ENCODE assay signal across 21 mouse cellular contexts in genomic region chr10:117439206-117440110, GRCm38 (mm10). TPM values are rescaled to one million over a fixed set of nuclear protein-coding genes. Genes with fewer than 3 reads are reported as not detected.
DNase-seq lines count a peak whose midpoint lies in the region; ATAC-seq and TF ChIP-seq lines count a peak whose summit lies in the region.
"Had no signal": no experiment of that assay in that cellular context is flagged by ENCODE, and none has a peak within 500 bp of the region (broad histone marks: within the 10 kb centered on the region; RNA-seq: fewer than 3 reads in every experiment).

No protein-coding gene starts in this region.

- no peak overlapping the region for H3K27ac ChIP-seq in liver, embryonic 14.5 days
- no peak overlapping the region for H3K27ac ChIP-seq in liver, embryonic 11.5 days (ENCODE audit: low read depth, low read length)
- H3K27ac ChIP-seq: heart, adult 2 months; heart, embryonic 13.5 days; hindbrain, embryonic 14.5 days; limb, embryonic 12.5 days; liver, embryonic 13.5 days; neural tube, embryonic 15.5 days had no signal

- intact Hi-C loops in heart, postnatal 14 days (cut with DNase I): loop anchor here (5.0 kb wide), 3 partner anchors 102 to 212 kb away; no protein-coding TSS in a partner anchor

- TF ChIP-seq CTCF in liver, embryonic 14.5 days (IDR thresholded peaks at IDR 0.05; ENCODE audit: low read depth): peak; percentile 31

- peak; percentile 11 for DNase-seq in heart, adult 11 months
- no peak for DNase-seq in heart, postnatal 14 days
- no peak for DNase-seq in liver, embryonic 14.5 days (ENCODE audit: low read depth in 3 of 3, low spot score in 3 of 3)
- DNase-seq in liver, embryonic 11.5 days (ENCODE audit: low spot score): no peak
- peak; percentile 31 to 42 for DNase-seq in B cell, adult 2 months
- DNase-seq in adipocyte (ENCODE audit: low spot score): peak; percentile 91
- no peak for DNase-seq in urinary bladder, adult 18-20 months (ENCODE audit: low spot score in 2 of 2)
- DNase-seq in lung, postnatal 25 days (ENCODE audit: low spot score): no peak
- DNase-seq: cerebellum, adult 18-20 months; gastrocnemius, postnatal 25 days; heart, adult 2 months; heart, postnatal 36 days; liver, embryonic 13.5 days; right cerebral cortex, adult 18-20 months; thymus, postnatal 25 days had no signal

- no peaks in the 10 kb centered on the region for H3K27me3 ChIP-seq in liver, embryonic 14.5 days (ENCODE audit: control insufficient read depth, insufficient read depth, low read length)
- H3K27me3 ChIP-seq in liver, embryonic 11.5 days (replicated peaks; ENCODE audit: control insufficient read depth, insufficient read depth, low read length): no peaks in the 10 kb centered on the region
- H3K27me3 ChIP-seq: liver, embryonic 13.5 days had no signal

- peaks cover 4 to 6% of the 10 kb centered on the region in 2 experiments; a peak in 2 of 4 replicates for H3K4me1 ChIP-seq in liver, embryonic 14.5 days (replicated peaks; ENCODE audit: control insufficient read depth in 2 of 2, insufficient read depth in 2 of 2, low read length in 1 of 2)
- peaks cover 6% of the 10 kb centered on the region; the same call in 1 of the 2 replicates for H3K4me1 ChIP-seq in liver, embryonic 11.5 days (replicated peaks; ENCODE audit: control insufficient read depth, insufficient read depth, low read length)

- H3K4me2 ChIP-seq in liver, embryonic 14.5 days (ENCODE audit: low read depth): no peak overlapping the region
- H3K4me2 ChIP-seq in liver, embryonic 11.5 days: no peak overlapping the region
- H3K4me2 ChIP-seq: heart, embryonic 13.5 days; hindbrain, embryonic 14.5 days; limb, embryonic 12.5 days; liver, embryonic 13.5 days; neural tube, embryonic 15.5 days had no signal

- no peak overlapping the region for H3K9ac ChIP-seq in liver, embryonic 14.5 days (replicated peaks)
- H3K9ac ChIP-seq in liver, embryonic 11.5 days (ENCODE audit: low read depth, low read length): no peak overlapping the region
- H3K9ac ChIP-seq: heart, embryonic 13.5 days; hindbrain, embryonic 14.5 days; limb, embryonic 12.5 days; liver, embryonic 13.5 days; neural tube, embryonic 15.5 days had no signal

- no peak overlapping the region for H3K4me3 ChIP-seq in liver, embryonic 14.5 days (ENCODE audit: insufficient read depth in 1 of 2, low read depth in 2 of 2, low read length in 2 of 2)
- no peak overlapping the region for H3K4me3 ChIP-seq in liver, embryonic 11.5 days (ENCODE audit: low read depth, low read length)
- H3K4me3 ChIP-seq: forebrain, embryonic 10.5 days; heart, adult 2 months; heart, embryonic 13.5 days; limb, embryonic 12.5 days; liver, embryonic 13.5 days; midbrain, embryonic 10.5 days; neural tube, embryonic 15.5 days had no signal

- 63% methylated on average over 3 of the region's 3 CpGs for WGBS in liver, embryonic 14.5 days (ENCODE audit: insufficient replicate concordance)
- WGBS in liver, embryonic 11.5 days: 87% methylated on average over 3 of the region's 3 CpGs

- ATAC-seq in liver, embryonic 14.5 days (ENCODE audit: insufficient read depth): no peak
- no peak for ATAC-seq in liver, embryonic 11.5 days (replicated peaks; ENCODE audit: low FRiP score)

- H3K9me3 ChIP-seq in liver, embryonic 14.5 days (ENCODE audit: control insufficient read depth, low read length): no peaks in the 10 kb centered on the region
- no peaks in the 10 kb centered on the region for H3K9me3 ChIP-seq in liver, embryonic 11.5 days (ENCODE audit: control insufficient read depth, low read length)
- H3K9me3 ChIP-seq: liver, embryonic 13.5 days; neural tube, embryonic 15.5 days had no signal

- no peaks in the 10 kb centered on the region for H3K36me3 ChIP-seq in liver, embryonic 14.5 days (replicated peaks; ENCODE audit: control insufficient read depth, insufficient read depth, low read depth)
- no peaks in the 10 kb centered on the region for H3K36me3 ChIP-seq in liver, embryonic 11.5 days (ENCODE audit: control insufficient read depth, insufficient read depth, low read length)
- H3K36me3 ChIP-seq: forebrain, embryonic 10.5 days; heart, embryonic 13.5 days; limb, embryonic 12.5 days; liver, embryonic 13.5 days; midbrain, embryonic 10.5 days; neural tube, embryonic 15.5 days had no signal

- TF ChIP-seq EP300 in liver, embryonic 14.5 days (IDR thresholded peaks at IDR 0.05; ENCODE audit: low read depth): no peak

RNA-seq across cellular contexts. Expression of gene Cpsf6, which starts 59.6 kb away (rescaled TPM):
- total RNA-seq in heart, postnatal 14 days (2021): 10 to 100 TPM; 43.6 to 43.8 TPM
- polyA plus RNA-seq in liver, embryonic 14.5 days (2012; rRNA removed): 22.8 and 27.5 TPM in 2 replicates
- polyA plus RNA-seq in liver, embryonic 14.5 days (2014; fragmentation: Nextera tagmentation; extraction: Ambion mirVana): 51.7 and 54.5 TPM in 2 replicates
- polyA plus RNA-seq in liver, embryonic 11.5 days (2014; fragmentation: Nextera tagmentation; extraction: Ambion mirVana): 135 and 155 TPM in 2 replicates

Comparison
In these comparisons a context has a peak if more than half of its experiments do, and no peak if none do; other contexts are left out.
1. DNase-seq: peak in heart, adult 11 months (single experiment), B cell, adult 2 months (2 of 2) and adipocyte (single experiment); none in heart, postnatal 14 days (0 of 2), liver, embryonic 14.5 days (0 of 3), liver, embryonic 11.5 days (single experiment), urinary bladder, adult 18-20 months (0 of 2) and lung, postnatal 25 days (single experiment).